Mouse (Mus musculus): ENCODE measurements around the gene Pum2.

- TF ChIP-seq POLR2A (IDR thresholded peaks at IDR 0.05; ENCODE audit: low read depth, low read length) (no peak), CTCF (IDR thresholded peaks at IDR 0.05; ENCODE audit: extremely low read depth, insufficient read depth, insufficient read length, insufficient replicate concordance) (no peak)
These were observed 17.3 kb upstream of the Pum2 start for GRCm38 (mm10) chr12:8656596-8656995.

Data from spleen, adult 2 months (tissue).